Mouse (Mus musculus): ENCODE measurements around the gene Fundc2.

The Fundc2 gene

GRCm38 (mm10) chrX:75382195-75382771, at the start of gene Fundc2, which contains the start of gene F8:
Gene Fundc2 (plus strand): TSS chrX:75382399.
Gene F8 (minus strand): TSS chrX:75382615.
- peak; percentile 36 to 58 for DNase-seq

GRCm38 (mm10) chrX:75370197-75370596, 12.0 kb upstream of the Fundc2 start:
- no peak for DNase-seq

- DNase-seq: no peak
Observed at GRCm38 (mm10) chrX:75372666-75373425, 9.4 kb upstream of the Fundc2 start.

GRCm38 (mm10) chrX:75376815-75377214, 5.4 kb upstream of the Fundc2 start:
- no peak for DNase-seq

GRCm38 (mm10) chrX:75381176-75381575, 1.0 kb upstream of the Fundc2 start:
- no peak for DNase-seq

GRCm38 (mm10) chrX:75381699-75382098, 500 bp upstream of the Fundc2 start:
- DNase-seq: no peak

- no peak for DNase-seq
Observed at GRCm38 (mm10) chrX:75399471-75399870, 17.3 kb downstream of the Fundc2 start.

GRCm38 (mm10) chrX:75402668-75403067, 20.5 kb downstream of the Fundc2 start:
- no peak for DNase-seq

- DNase-seq: no peak
Observed at GRCm38 (mm10) chrX:75403350-75403749, 21.2 kb downstream of the Fundc2 start.

- no peak for DNase-seq
Observed at GRCm38 (mm10) chrX:75409711-75410110, 27.5 kb downstream of the Fundc2 start.

GRCm38 (mm10) chrX:75415936-75416785, 34.0 kb downstream of the Fundc2 start, which contains the start of the genes Cmc4, Mtcp1 and Brcc3:
Gene Cmc4 (minus strand): TSS chrX:75416584.
Gene Mtcp1 (minus strand): TSS chrX:75416588.
Gene Brcc3 (plus strand): TSS chrX:75416628.
- peak; percentile 78 to 85 for DNase-seq

Measured in thymus, adult 18-20 months (tissue).